Mouse (Mus musculus): ENCODE data around the gene Alkbh6.

- TF ChIP-seq CTCF (IDR thresholded peaks at IDR 0.05; ENCODE audit: insufficient read depth, low read length) (no peak), POLR2A (IDR thresholded peaks at IDR 0.05; ENCODE audit: borderline replicate concordance, extremely low read depth, low read depth, low read length) (no peak)
Observed at GRCm38 (mm10) chr7:30332622-30333259, 24.2 kb downstream of the Alkbh6 start.
